Mouse (Mus musculus): Measurements from ENCODE around the gene Naaladl1. TPM values are rescaled to one million over a fixed set of nuclear protein-coding genes. Genes with fewer than 3 reads are reported as not detected.

Naaladl1 gene
- 0.59 and 0.63 TPM in 2 replicates for polyA plus RNA-seq (2012; rRNA removed)

DNA sequence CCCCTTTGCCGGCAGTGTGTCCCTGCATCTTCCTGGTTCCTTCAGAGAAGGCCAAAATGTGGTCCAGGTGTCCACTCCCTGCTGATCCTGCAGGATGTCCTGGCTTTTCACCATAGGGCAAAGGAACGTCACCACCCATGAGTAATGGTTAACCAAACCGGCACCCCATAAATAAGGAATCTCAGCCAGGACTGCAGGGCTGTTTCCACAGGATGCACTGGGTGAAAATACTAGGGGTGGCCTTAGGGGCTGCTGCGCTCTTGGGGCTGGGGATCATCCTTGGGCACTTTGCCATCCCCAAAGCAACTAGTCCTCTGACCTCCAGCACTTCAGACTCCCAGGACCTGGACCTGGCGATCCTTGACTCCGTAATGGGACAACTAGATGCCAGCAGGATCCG, at the start of gene Naaladl1:
TSS of gene Naaladl1 (plus strand) at position 197 of the 400 bp plus-strand sequence.

DNA sequence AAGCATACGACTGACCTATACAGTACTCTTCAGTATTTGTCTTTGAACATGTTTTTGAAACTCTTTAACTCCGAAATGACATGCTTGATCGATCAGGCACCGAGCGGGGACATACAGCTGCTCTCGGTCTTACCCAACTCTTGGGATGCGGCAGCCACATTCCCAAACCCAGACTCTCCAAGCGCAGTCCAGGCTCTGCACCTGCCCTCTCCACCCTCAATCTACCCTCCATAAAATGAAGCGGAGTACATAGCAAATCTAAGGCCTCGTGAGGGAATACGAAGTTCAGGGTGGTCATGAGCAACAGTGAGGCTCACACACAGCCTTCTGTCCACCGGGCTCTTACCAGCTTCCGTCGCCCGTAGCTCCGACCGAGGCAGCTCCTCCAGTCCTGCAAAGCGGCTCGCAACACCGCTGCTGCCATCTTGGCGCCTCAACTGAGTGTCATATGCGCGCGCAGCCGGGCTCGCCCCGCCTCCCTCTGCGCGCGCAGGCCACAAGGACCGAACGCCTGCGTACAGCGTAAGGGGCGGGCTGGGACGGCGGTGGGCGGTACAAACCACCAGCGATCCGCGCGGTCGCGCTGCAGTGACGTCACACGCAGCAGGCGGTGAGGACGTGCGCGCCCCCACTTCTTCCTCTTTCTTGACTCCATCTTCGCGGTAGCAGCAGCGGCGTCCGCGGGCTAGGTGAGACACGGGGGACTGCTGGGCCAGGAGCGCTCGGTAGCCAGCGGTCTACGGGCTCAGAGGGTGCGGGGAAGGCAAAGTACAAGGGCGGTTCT, 48.1 kb upstream of the Naaladl1 start, which contains the start of the genes Mrpl49 and Fau:
TSS of gene Mrpl49 (minus strand) at position 473 of the 784 bp plus-strand sequence.
TSS of gene Fau (plus strand) at position 532 of the 784 bp plus-strand sequence.

DNA sequence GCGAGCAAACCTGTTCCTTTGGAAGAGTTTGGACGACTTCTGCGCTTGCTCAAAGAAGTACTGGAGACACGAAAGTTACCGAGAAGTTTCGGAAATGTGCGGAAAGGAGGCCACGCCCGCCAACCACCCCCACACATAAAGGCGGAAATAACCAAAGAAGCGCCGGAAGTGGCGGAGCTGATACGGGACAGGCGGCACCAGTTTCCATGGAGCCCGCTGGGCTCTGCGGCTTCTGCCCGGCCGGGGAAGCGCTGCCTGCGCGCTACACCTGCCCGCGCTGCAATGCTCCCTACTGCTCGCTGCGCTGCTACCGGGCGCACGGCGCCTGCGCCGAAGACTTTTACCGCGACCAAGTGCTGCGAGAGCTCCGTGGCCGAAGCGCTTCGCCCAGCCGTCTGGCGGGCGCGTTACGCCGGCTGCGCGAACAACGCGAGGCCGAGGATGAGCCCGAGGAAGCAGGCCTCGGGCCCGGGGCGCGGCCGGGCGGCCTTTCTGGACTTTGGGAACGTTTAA, 44.5 kb upstream of the Naaladl1 start, which contains the start of gene Znhit2:
TSS of gene Znhit2 (plus strand) at position 172 of the 513 bp plus-strand sequence.

DNA sequence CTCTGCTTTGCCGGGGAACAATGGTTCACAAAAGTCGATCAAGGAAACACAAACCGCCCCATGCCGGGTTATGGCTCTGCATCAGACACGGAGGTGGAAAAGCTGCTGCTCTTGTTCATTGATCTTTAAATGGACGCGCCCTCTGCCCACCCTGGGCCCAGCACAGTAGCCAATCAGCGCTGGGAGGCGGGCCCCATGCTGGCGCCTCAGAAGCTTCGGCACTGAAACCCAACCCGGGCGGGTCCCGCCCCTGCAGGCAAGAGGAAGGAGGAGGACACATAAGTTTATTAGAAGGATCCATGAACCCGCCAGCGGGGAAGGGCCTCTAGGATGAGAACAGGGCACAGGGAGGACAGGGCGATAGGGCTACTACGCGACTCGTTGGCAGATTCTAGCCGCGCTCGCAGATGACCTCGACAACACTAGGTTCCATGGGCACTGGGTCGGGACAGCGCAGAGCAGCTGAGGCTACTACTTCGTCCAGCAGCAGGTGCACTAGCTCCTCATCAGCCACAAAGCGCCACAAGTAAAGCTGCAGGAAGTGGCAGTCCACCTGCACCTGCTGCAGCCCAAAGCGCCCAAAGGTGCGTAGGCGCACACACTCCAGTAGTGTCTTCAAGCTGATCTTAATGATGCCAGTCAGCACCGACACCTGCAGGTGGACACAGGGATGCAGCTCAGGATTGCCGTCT, 37.7 kb upstream of the Naaladl1 start, which contains the start of gene Tm7sf2:
TSS of gene Tm7sf2 (minus strand) at position 650 of the 692 bp plus-strand sequence.

DNA sequence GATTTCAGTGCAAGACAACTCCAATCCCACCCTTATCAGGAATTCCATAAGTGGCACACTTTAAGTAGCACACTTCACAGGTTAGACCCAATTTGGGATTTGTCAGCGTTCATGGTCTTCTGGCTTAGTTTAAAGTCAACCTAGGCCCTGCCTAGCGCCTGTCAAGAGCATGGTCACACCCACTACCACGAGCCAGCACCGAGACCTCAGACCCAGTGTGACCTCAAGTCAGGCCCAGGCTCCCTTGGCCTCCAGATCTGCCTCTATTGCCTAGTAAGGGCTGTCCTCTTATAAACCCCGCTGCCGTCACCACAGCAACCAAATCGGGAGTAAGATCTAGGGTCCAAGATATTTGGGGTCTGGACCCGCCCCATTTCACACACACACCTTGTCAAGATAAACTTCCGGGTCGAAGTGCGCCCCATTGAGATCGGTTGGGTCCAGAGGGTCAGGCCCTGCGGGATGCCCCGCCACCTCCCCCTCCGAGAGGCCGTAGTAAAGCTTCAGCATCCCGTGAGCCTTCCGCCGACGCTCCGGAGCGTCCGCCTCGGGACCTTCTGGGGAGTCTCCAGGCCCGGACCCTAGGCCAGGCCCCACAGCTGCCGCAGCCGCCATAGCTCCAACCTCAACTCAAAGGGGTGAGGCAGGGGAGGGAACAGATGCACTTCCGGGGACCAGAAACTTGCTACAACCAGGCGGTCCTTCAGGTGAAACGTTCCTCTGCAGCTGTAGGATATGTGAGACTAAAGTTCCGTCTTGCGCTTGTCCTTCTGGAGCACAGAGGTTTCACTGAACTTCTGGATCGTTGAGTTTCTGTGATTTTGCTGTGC, 28.8 kb upstream of the Naaladl1 start, which contains the start of gene Vps51:
TSS of gene Vps51 (minus strand) at position 668 of the 830 bp plus-strand sequence.

DNA sequence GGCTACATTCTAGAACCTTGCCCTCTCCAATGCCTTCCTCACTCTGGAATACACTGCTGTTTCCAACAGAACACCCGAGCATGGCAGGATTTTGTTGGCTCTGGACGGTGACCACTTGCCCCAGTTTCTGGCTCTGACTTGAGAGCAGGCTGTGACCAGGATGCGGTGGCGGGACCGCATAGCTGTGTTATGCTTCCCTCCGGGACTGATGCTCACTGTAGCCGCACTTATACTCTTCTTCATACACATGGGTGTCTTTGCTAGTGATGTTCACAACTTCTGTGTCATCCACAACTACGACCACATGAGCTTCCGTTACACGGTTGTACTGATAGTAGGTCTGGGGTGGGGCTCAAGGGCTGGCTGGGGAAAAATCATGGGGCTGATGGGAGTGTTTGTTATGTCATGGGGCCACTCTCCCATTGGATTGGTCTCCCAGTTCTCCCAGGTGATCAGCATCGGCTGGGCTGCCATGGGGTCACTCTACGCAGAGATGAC, 25.6 kb upstream of the Naaladl1 start, which contains the start of gene Tmem262:
TSS of gene Tmem262 (plus strand) at position 51 of the 498 bp plus-strand sequence.

DNA sequence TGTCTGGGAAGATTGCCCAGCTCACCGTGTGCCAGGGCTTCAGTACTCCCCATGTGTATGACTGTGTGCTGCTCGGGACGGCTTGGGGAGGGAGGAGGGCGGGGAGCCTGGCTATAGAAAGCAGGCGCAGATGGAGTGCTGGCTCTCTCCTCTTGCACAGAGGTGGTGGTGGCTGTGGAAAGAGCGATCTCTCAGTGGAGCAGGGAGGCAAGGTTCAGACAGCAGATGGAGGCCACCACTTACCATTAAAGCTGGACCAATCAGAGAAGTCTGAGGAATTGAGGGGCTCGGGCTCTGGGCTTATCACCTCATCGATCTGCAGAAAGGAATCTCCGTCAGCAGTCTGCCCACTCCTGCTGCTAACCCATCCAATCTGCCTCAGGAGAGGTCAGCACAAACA, 23.4 kb upstream of the Naaladl1 start, which contains the start of gene Gm28374:
TSS of gene Gm28374 (minus strand) at position 101 of the 400 bp plus-strand sequence.

DNA sequence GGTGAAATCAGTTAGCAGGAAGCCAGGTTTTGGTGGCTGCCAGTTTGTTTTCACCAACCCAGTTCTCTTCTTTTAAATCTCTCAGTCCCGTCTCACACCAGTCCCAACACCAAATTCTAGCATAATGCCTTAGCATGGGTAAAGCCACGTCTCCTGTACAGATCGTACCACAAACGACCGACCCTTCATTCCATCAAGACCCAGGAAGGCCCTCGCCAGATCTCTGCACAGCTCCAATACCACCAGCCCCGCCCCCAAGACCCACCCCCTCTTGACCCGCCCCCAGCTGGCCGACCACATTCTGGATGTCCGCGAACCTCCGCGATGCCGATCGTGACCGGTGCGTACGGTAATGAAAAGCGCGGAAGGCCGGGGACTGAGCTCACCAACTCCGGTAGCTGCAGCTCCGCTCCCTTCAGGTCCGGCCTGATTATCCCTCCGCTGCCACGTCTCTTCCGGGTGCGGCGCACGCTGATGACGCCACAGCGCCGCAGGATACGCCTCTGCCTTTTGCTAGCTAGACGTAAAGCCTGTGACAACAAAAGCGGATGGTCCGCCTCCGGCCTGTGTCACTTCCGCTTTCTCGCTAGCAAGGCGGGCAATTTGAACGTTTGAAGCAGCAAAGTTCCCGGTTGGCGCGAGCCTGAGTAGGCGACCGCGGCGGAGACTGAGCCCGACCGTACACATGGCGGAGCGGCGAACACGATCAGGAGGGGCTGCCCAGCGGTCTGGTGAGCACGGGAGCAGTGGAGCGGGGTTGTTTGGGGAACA, 20.9 kb upstream of the Naaladl1 start, which contains the start of the genes Zfpl1 and Cdca5:
TSS of gene Zfpl1 (minus strand) at position 479 of the 771 bp plus-strand sequence.
TSS of gene Cdca5 (plus strand) at position 506 of the 771 bp plus-strand sequence.

DNA sequence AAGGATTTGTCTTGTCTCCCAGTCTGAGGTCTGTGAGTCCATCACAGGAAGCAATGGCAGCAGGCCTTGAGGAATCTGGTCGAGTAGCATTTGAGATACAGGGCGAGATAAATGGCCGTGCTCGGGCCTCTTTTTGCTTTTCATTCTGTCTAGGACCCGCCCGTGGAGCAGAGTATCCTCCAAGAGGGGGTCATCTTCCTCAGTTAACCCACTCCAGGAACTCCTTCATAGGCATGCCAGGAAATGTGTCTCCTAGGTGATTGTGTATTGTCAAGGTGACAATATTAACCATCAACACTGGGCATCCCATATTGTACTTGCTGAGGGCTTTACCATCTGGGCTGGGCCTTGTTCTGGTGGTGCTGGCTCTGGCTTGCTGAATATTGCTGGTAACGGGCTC, 11.5 kb upstream of the Naaladl1 start, which contains the start of gene AC131692.1:
TSS of gene AC131692.1 (plus strand) at position 301 of the 400 bp plus-strand sequence.

DNA sequence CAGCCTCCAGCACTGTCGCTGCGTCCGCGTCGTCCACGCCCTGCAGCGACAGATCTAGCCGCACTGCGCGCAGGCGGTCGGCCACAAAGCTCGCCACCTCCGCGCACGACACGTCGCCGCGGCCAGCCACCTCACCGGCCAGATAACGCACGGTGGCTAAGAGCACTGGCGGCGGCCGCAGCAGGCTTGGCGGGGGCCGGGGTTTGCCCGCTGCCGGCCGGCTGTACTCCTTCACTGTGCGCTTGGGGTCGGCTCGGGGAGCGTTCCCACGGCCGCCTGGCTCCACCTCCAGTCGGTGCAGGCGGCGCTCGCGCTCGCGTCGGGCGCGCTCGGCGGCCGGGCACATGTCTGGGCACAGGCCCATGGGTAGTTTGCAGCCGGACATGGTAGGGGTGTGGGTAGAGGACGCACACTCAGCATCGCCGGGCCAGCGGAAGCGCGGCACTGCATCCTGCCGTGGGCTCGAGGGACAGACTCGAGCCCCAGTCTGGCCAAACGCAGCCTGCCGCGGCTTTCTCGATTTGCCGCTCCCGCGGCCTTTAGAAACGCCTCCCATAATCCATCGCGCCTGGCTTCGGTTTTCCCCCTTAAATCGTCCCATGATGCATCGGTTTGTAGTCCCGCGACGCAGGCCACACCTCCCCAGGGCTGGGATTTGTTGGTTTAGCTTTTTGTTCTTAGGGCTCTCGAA, 12.5 kb downstream of the Naaladl1 start, which contains the start of gene Sac3d1:
TSS of gene Sac3d1 (minus strand) at position 665 of the 691 bp plus-strand sequence.

DNA sequence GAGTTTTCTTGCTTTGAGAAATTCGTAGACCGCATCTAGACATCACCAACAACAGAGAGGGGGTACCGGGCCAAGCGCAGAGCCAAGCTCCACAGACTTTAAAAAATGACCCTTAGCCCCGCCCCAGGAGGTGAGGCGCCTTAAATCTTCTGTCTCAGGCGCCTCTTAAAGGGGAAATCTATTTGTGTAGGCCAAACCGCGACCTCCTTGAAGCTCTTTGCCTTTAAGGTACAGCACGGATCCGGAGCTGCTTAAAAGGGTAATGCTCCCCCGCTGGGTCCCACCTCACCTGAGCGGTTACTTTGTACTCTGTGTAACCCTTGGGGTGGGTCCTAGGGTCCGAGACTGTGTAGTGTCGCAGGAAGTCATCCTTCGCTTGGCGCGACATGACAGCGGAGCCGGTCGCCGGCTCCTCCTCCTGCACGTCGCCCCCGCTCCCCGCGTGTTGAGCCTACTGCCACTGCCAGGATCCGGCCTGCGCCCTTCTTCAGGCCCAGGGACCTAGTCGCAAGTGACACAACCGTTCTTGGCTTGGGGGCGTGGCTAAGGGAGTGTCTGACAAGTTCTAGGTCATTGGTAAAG, 22.3 kb downstream of the Naaladl1 start, which contains the start of gene Snx15:
TSS of gene Snx15 (minus strand) at position 545 of the 582 bp plus-strand sequence.

DNA sequence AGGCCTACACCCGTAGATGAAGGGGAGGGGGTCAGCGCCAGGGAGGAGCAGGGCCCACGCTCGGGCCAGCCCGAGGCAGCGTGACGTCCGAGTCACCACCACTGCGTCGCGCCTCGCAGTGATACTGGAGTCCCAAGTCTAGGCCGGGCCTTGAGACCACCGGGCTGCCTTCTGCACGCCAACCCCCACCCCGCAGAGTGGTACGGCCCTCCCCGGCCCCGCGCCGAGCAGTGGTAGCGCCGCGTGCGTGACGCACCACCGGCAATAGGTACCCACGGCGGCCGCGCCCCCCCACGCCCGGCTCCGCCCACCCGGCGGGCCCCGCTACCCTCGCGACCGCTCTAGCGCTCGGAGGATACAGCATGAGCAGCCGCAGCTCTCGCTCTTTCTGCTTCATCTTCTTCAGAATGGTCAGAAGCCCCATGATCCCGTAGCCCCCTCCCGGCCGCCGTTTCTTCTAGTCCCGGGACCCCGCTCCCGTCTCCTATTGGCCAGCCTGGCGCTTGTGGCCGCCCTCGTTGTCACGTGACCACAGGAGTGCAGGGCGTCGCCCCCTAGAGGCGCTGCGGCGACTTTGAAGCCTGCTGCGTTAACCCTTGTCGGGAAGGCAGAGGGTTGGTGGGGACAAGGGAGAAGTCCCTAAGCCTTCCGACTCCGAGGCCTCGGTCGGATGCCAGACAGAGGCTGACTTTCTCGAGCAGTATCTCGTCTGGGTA, 35.3 kb downstream of the Naaladl1 start, which contains the start of gene Batf2:
TSS of gene Batf2 (plus strand) at position 306 of the 716 bp plus-strand sequence.

DNA sequence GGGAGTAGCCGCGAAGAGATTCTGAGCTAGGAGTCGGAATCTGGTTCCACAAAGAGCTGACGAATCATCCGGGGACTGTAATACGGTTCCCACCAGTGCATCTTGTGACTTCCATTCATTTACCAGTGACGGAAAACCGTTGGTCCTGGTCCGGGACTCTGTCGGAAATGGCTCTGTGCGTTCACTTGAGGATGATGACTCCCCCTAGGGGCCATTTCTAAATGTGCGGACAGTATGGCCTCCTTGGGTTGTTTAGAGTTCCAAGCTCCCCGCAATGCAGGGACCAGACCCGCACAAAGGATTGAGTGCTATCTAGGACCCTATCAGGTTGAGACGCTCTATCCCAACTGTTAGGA, 35.8 kb downstream of the Naaladl1 start, which contains the start of gene Arl2:
TSS of gene Arl2 (minus strand) at position 155 of the 356 bp plus-strand sequence.

Other genes starting within 250 kb of the Naaladl1 start
- 11.8 and 12.2 TPM in 2 replicates for gene Frmd8, start 230.5 kb upstream of the Naaladl1 start, polyA plus RNA-seq (2012; rRNA removed)
- 3.2 TPM in 2 replicates for gene Slc25a45, start 228.0 kb upstream of the Naaladl1 start, polyA plus RNA-seq (2012; rRNA removed)
- 12.6 and 14.4 TPM in 2 replicates for gene Tigd3, start 211.6 kb upstream of the Naaladl1 start, polyA plus RNA-seq (2012; rRNA removed)
- gene Dpf2, start 192.8 kb upstream of the Naaladl1 start, polyA plus RNA-seq (2012; rRNA removed) = 147 and 151 TPM in 2 replicates
- 17.8 and 18.1 TPM in 2 replicates for gene Cdc42ep2, start 181.0 kb upstream of the Naaladl1 start, polyA plus RNA-seq (2012; rRNA removed)
- 27.5 and 30.6 TPM in 2 replicates for gene Pola2, start 141.6 kb upstream of the Naaladl1 start, polyA plus RNA-seq (2012; rRNA removed)
- gene Slc22a20, start 119.6 kb upstream of the Naaladl1 start, polyA plus RNA-seq (2012; rRNA removed) = not detected in 2 replicates
- 8.7 and 8.9 TPM in 2 replicates for gene Capn1, start 89.9 kb upstream of the Naaladl1 start, polyA plus RNA-seq (2012; rRNA removed)
- 19.9 and 20.2 TPM in 2 replicates for gene Syvn1, start 59.2 kb upstream of the Naaladl1 start, polyA plus RNA-seq (2012; rRNA removed)
- 44.9 and 46.3 TPM in 2 replicates for gene Mrpl49, start 48.0 kb upstream of the Naaladl1 start, polyA plus RNA-seq (2012; rRNA removed)
- gene Fau, start 47.9 kb upstream of the Naaladl1 start, polyA plus RNA-seq (2012; rRNA removed) = 1,265 and 1,281 TPM in 2 replicates
- 31.8 and 33.0 TPM in 2 replicates for gene Znhit2, start 44.6 kb upstream of the Naaladl1 start, polyA plus RNA-seq (2012; rRNA removed)
- gene Tm7sf2, start 37.4 kb upstream of the Naaladl1 start, polyA plus RNA-seq (2012; rRNA removed) = 99.6 and 104 TPM in 2 replicates
- gene Vps51, start 28.6 kb upstream of the Naaladl1 start, polyA plus RNA-seq (2012; rRNA removed) = 87.7 and 91.1 TPM in 2 replicates
- 0.17 TPM in 1 of 2 replicates, not detected in the other for gene Tmem262, start 25.7 kb upstream of the Naaladl1 start, polyA plus RNA-seq (2012; rRNA removed)
- gene Gm28374, start 23.5 kb upstream of the Naaladl1 start, polyA plus RNA-seq (2012; rRNA removed) = 1.5 and 1.6 TPM in 2 replicates
- 86.3 and 98.7 TPM in 2 replicates for gene Zfpl1, start 20.8 kb upstream of the Naaladl1 start, polyA plus RNA-seq (2012; rRNA removed)
- gene Cdca5, start 20.8 kb upstream of the Naaladl1 start, polyA plus RNA-seq (2012; rRNA removed) = 4.4 and 4.7 TPM in 2 replicates
- gene AC131692.1, start 11.4 kb upstream of the Naaladl1 start, polyA plus RNA-seq (2012; rRNA removed) = 0.09 and 0.18 TPM in 2 replicates
- 51.8 and 53.5 TPM in 2 replicates for gene Sac3d1, start 12.9 kb downstream of the Naaladl1 start, polyA plus RNA-seq (2012; rRNA removed)
- 55.8 and 56.8 TPM in 2 replicates for gene Snx15, start 22.5 kb downstream of the Naaladl1 start, polyA plus RNA-seq (2012; rRNA removed)
- 0.15 TPM in 1 of 2 replicates, not detected in the other for gene Batf2, start 35.2 kb downstream of the Naaladl1 start, polyA plus RNA-seq (2012; rRNA removed)
- 107 and 108 TPM in 2 replicates for gene Arl2, start 35.8 kb downstream of the Naaladl1 start, polyA plus RNA-seq (2012; rRNA removed)
- 0.05 TPM in 1 of 2 replicates, not detected in the other for gene Majin, start 78.6 kb downstream of the Naaladl1 start, polyA plus RNA-seq (2012; rRNA removed)
- gene Gpha2, start 120.6 kb downstream of the Naaladl1 start, polyA plus RNA-seq (2012; rRNA removed) = 0.11 TPM in 1 of 2 replicates, not detected in the other
- 152 TPM in 2 replicates for gene Ppp2r5b, start 130.1 kb downstream of the Naaladl1 start, polyA plus RNA-seq (2012; rRNA removed)
- 17.8 and 20.5 TPM in 2 replicates for gene Atg2a, start 135.9 kb downstream of the Naaladl1 start, polyA plus RNA-seq (2012; rRNA removed)
- 147 and 154 TPM in 2 replicates for gene Ehd1, start 170.9 kb downstream of the Naaladl1 start, polyA plus RNA-seq (2012; rRNA removed)
- 3.8 and 3.9 TPM in 2 replicates for gene Cdc42bpg, start 200.7 kb downstream of the Naaladl1 start, polyA plus RNA-seq (2012; rRNA removed)
- gene Men1, start 229.2 kb downstream of the Naaladl1 start, polyA plus RNA-seq (2012; rRNA removed) = 94.3 and 100.0 TPM in 2 replicates
- 137 and 144 TPM in 2 replicates for gene Map4k2, start 235.4 kb downstream of the Naaladl1 start, polyA plus RNA-seq (2012; rRNA removed)

Measured in central nervous system, embryonic 18 days (tissue).